Mouse (Mus musculus): Measurements from ENCODE around the gene Pax7. TPM values are rescaled to one million over a fixed set of nuclear protein-coding genes. Genes with fewer than 3 reads are reported as not detected.

The Pax7 gene
- polyA plus RNA-seq, 1 experiment from 2014 or later, result 0.39 TPM

- Histone ChIP-seq H3K4me2 (no peak overlapping the region), H3K9me3 (no peaks in the 10 kb centered on the region), H3K9ac (no peak overlapping the region), H3K36me3 (no peaks in the 10 kb centered on the region), H3K4me1 (replicated peaks) (peaks cover 20% of the 10 kb centered on the region), H3K27ac (replicated peaks) (no peak overlapping the region), H3K4me3 (no peak overlapping the region), H3K27me3 (peaks cover 58% of the 10 kb centered on the region)
- no peak for ATAC-seq (ENCODE audit: low FRiP score, low read depth)
- 79% methylated on average over 8 of the region's 8 CpGs for WGBS
Observed at GRCm38 (mm10) chr4:139804896-139805295, 28.4 kb downstream of the Pax7 start.

DNA sequence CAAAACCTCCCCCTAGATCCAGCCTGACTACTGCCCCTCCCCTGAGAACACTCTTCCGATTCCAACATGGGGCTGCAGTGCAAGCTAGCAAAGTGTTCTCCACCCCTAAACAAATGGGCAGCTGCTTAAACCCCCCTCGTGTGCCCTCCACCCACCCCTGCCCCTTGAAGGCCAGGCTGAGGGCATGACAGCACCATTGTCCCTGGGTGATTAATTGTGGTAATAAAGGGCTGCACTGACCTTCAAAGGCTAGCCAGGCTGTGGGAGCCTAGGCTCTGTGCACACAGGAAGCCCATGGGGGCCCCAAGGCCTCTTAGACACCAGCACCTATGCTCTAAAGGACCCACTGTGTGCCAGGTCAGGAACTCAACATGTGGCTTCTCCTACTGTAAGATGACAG is 29.3 kb downstream of the Pax7 start:
- H3K9me3 ChIP-seq, result no peaks in the 10 kb centered on the region
- H3K27me3 ChIP-seq, result peaks cover 53% of the 10 kb centered on the region
- H3K27ac ChIP-seq (replicated peaks), result no peak overlapping the region
- no peak overlapping the region for H3K9ac ChIP-seq
- H3K4me1 ChIP-seq (replicated peaks), result peaks cover 13% of the 10 kb centered on the region
- H3K4me2 ChIP-seq, result no peak overlapping the region
- ATAC-seq (ENCODE audit: low FRiP score, low read depth), result no peak
- 10% methylated on average over 2 of the region's 2 CpGs for WGBS
- H3K4me3 ChIP-seq, result no peak overlapping the region
- no peaks in the 10 kb centered on the region for H3K36me3 ChIP-seq

- Histone ChIP-seq H3K4me1 (replicated peaks) (0 out of 2 replicates have a peak, but pooled peaks cover 3% of the 10 kb centered on the region), H3K9me3 (no peaks in the 10 kb centered on the region), H3K27ac (replicated peaks) (no peak overlapping the region), H3K27me3 (peaks cover 27% of the 10 kb centered on the region), H3K9ac (no peak overlapping the region), H3K36me3 (no peaks in the 10 kb centered on the region), H3K4me3 (no peak overlapping the region), H3K4me2 (no peak overlapping the region)
- 60% methylated on average over 8 of the region's 10 CpGs for WGBS
- ATAC-seq (ENCODE audit: low FRiP score, low read depth), result no peak
Observed at GRCm38 (mm10) chr4:139799436-139800100, 33.8 kb downstream of the Pax7 start.

DNA sequence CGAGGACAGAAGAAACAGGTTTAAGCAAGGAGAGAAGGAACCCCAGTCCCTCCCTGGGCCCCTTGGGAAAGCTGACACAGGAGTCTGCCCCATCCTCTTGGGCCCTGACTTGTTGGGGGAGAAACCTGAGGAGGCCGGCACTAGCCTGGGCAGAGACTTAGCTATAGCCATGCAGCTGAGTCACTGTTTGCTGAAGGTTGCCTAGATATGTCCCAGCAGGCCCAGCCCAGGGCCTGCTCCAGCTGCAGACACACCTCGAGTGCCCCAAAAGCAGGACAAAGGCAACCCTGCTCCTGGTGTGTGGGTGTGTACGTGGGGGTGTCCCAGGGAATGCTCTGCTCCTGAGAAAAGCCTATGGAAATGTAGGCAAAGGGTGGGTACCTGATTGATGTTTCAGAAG is 36.0 kb downstream of the Pax7 start:
- ATAC-seq (ENCODE audit: low FRiP score, low read depth), result no peak
- peaks cover 15% of the 10 kb centered on the region; the same call in 1 of the 2 replicates for H3K27me3 ChIP-seq
- WGBS, result 59% methylated on average over 4 of the region's 4 CpGs

DNA sequence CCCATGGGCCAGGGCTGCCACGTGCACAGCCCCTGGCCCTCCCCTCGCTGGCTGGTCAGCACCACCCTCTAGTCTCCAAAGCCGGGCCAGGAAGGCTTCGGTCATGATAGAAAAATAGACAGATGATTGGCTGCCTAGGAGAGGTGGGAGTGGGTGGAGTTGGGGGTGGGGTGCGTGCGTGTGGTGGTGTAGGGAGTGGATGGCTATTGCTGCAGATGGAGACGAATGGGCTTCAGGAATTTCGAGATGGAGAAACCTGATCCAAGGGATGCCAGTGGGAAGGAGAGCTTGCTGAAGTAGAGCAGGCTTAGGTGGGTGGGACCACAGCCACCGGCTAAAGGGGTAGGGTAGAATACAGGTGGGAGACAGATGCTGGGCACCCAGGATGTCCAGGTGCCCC is 37.2 kb downstream of the Pax7 start:
- H3K27me3 ChIP-seq, result 0 out of 2 replicates have a peak, but pooled peaks cover 10% of the 10 kb centered on the region
- 39% methylated on average over 9 of the region's 9 CpGs for WGBS

More for the DNA sequence above, 36.0 kb downstream of the Pax7 start:
- H3K36me3 ChIP-seq, result no peaks in the 10 kb centered on the region
- no peaks in the 10 kb centered on the region for H3K9me3 ChIP-seq
- no peak overlapping the region for H3K27ac ChIP-seq (replicated peaks)
- H3K4me1 ChIP-seq (replicated peaks), result 0 out of 2 replicates have a peak, but pooled peaks cover 3% of the 10 kb centered on the region
- H3K9ac ChIP-seq, result no peak overlapping the region
- no peak overlapping the region for H3K4me3 ChIP-seq
- no peak overlapping the region for H3K4me2 ChIP-seq

GRCm38 (mm10) chr4:139791168-139791567 is 42.2 kb downstream of the Pax7 start:
- ATAC-seq (ENCODE audit: low FRiP score, low read depth), result no peak
- Histone ChIP-seq H3K9me3 (no peaks in the 10 kb centered on the region), H3K9ac (no peak overlapping the region), H3K4me1 (replicated peaks) (peaks cover 13% of the 10 kb centered on the region; the same call in 1 of the 2 replicates), H3K4me3 (no peak overlapping the region), H3K4me2 (no peak overlapping the region), H3K36me3 (no peaks in the 10 kb centered on the region), H3K27me3 (0 out of 2 replicates have a peak, but pooled peaks cover 3% of the 10 kb centered on the region), H3K27ac (replicated peaks) (no peak overlapping the region)
- WGBS, result 32% methylated on average over 8 of the region's 8 CpGs

More for the DNA sequence above, 37.2 kb downstream of the Pax7 start:
- no peak overlapping the region for H3K9ac ChIP-seq
- ATAC-seq (ENCODE audit: low FRiP score, low read depth), result no peak
- H3K9me3 ChIP-seq, result no peaks in the 10 kb centered on the region
- peaks cover 10% of the 10 kb centered on the region; the same call in 1 of the 2 replicates for H3K4me1 ChIP-seq (replicated peaks)
- no peaks in the 10 kb centered on the region for H3K36me3 ChIP-seq
- no peak overlapping the region for H3K27ac ChIP-seq (replicated peaks)
- no peak overlapping the region for H3K4me3 ChIP-seq
- H3K4me2 ChIP-seq, result no peak overlapping the region

- H3K9me3 ChIP-seq, result no peaks in the 10 kb centered on the region
- WGBS, result 82% methylated on average over 7 of the region's 7 CpGs
- no peak overlapping the region for H3K27ac ChIP-seq (replicated peaks)
- no peak overlapping the region for H3K9ac ChIP-seq
- H3K4me3 ChIP-seq, result no peak overlapping the region
- H3K36me3 ChIP-seq, result no peaks in the 10 kb centered on the region
- no peak for ATAC-seq (ENCODE audit: low FRiP score, low read depth)
- peaks cover 13% of the 10 kb centered on the region; the same call in 1 of the 2 replicates for H3K4me1 ChIP-seq (replicated peaks)
- H3K4me2 ChIP-seq, result no peak overlapping the region
- 0 out of 2 replicates have a peak, but pooled peaks cover 3% of the 10 kb centered on the region for H3K27me3 ChIP-seq
Observed at GRCm38 (mm10) chr4:139789772-139790171, 43.6 kb downstream of the Pax7 start.

DNA sequence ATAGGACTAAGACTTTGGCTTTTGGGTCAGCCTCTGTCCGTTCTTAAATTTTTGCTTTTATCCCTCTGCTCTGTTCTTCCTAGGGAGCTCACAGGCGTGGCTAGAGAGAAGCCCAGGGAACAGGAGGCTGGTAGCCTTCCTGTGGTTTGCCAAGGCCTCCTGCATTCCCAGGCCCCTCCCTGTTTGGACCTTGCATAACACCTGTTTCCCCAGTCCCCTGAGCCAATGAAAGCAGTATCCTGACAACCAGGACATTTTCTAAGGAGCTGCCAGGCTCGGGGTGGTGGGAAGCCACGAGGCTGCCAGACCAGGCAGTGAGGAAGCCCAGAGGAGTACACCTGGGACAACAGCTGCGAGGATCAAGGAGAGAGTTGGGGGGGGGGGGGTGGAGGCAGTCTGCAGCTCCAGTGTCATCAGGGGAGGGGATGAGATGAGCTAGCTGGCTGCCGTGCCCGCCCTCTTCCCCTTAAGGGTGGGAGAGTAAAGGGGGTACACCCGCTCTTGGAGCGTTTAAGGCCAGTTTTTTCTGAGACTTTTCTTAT is 50.3 kb downstream of the Pax7 start:
- Histone ChIP-seq H3K9me3 (no peaks in the 10 kb centered on the region), H3K4me2 (no peak overlapping the region), H3K27ac (replicated peaks) (no peak overlapping the region), H3K36me3 (no peaks in the 10 kb centered on the region), H3K27me3 (0 out of 2 replicates have a peak, but pooled peaks cover under 1% of the 10 kb centered on the region), H3K4me3 (no peak overlapping the region), H3K9ac (no peak overlapping the region), H3K4me1 (replicated peaks) (no peaks in the 10 kb centered on the region)
- no peak for ATAC-seq (ENCODE audit: low FRiP score, low read depth)
- WGBS, result 66% methylated on average over 9 of the region's 9 CpGs

DNA sequence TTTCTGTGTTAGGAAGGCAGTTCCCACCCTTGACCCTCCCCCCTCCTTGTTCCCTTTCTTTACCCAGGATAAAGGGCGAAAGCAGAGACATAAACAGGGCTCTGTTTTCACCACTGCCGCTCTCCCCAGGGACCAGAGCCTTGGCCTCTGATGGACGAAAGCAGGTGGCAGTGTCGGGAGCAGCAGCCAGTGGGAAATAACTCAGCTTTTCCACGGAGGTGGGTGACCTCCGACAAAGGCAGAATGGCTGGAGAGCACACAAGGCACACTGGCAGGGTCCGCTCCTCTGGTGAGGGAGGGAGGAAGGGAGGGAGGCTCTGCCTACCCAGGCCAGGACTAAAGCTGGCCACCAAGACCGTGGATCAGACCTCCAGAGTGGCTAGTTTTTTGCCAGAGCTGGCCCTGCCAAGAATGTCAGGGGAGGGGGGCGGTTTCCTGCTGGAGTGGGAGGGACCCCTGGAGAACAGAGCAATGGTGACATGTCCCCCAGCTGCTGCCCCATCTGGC is 62.1 kb downstream of the Pax7 start:
- Histone ChIP-seq H3K27me3 (peaks cover 24% of the 10 kb centered on the region; the same call in 1 of the 2 replicates), H3K9ac (no peak overlapping the region), H3K9me3 (no peaks in the 10 kb centered on the region), H3K4me3 (no peak overlapping the region), H3K4me1 (replicated peaks) (peaks cover 17% of the 10 kb centered on the region), H3K27ac (replicated peaks) (no peak overlapping the region), H3K36me3 (no peaks in the 10 kb centered on the region), H3K4me2 (no peak overlapping the region)
- ATAC-seq (ENCODE audit: low FRiP score, low read depth), result peak; percentile 58; the same call in 1 of the 2 replicates
- 14% methylated on average over 9 of the region's 9 CpGs for WGBS

DNA sequence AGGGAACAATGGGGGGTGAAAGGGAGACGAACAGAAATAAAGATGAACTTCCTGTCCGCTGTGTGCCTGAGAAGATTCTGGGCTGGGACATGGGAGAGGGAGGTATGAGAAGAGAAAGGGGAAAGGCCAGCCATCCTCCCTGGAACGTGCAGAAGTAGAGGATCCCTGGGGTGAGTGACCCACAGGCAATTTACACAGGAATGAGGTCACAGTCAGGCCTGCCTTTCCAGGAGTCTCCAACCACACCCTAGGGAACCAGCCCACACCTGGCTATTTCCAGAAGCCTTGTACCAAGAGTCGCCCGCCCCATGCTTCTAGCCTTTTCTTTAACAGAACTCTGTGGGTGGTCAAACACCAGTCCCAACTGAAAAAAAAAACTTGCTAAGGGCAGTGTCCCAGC is 65.5 kb downstream of the Pax7 start:
- no peak overlapping the region for H3K4me2 ChIP-seq
- ATAC-seq (ENCODE audit: low FRiP score, low read depth), result no peak
- H3K27me3 ChIP-seq, result 0 out of 2 replicates have a peak, but pooled peaks cover 23% of the 10 kb centered on the region
- peaks cover 17% of the 10 kb centered on the region for H3K4me1 ChIP-seq (replicated peaks)
- no peaks in the 10 kb centered on the region for H3K36me3 ChIP-seq
- no peak overlapping the region for H3K9ac ChIP-seq
- 38% methylated on average over 5 of the region's 5 CpGs for WGBS
- no peak overlapping the region for H3K4me3 ChIP-seq
- no peaks in the 10 kb centered on the region for H3K9me3 ChIP-seq
- no peak overlapping the region for H3K27ac ChIP-seq (replicated peaks)

GRCm38 (mm10) chr4:139767115-139767718 is 66.1 kb downstream of the Pax7 start:
- H3K27me3 ChIP-seq, result peaks cover 26% of the 10 kb centered on the region; the same call in 1 of the 2 replicates
- WGBS, result 4% methylated on average over 18 of the region's 18 CpGs
- no peak overlapping the region for H3K27ac ChIP-seq (replicated peaks)
- no peak overlapping the region for H3K4me3 ChIP-seq
- H3K36me3 ChIP-seq, result no peaks in the 10 kb centered on the region
- 0 out of 2 replicates have a peak overlapping the region, but pooled peaks have one; percentile 2 for H3K9ac ChIP-seq
- no peak overlapping the region for H3K4me2 ChIP-seq
- H3K9me3 ChIP-seq, result no peaks in the 10 kb centered on the region
- H3K4me1 ChIP-seq (replicated peaks), result peaks cover 18% of the 10 kb centered on the region
- ATAC-seq (ENCODE audit: low FRiP score, low read depth), result no peak

DNA sequence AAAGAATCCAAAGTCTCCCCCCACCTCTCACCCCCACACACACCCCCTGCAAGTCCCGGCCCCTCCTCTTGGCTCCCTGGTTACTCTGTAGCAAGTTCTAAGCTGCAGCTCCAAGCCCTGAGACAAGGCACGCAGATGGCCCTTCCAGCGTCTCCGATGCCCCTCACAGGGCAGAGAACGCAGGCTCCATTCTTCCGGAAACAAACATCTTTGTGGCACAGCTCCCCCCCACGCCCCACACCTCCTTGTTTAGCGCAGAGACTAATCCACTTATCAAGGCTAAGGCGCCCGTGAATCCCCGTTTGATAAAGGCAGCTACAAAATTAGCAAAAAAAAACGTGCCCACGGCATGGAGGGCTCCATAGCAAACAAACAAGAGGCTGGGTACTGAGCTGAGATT is 71.4 kb downstream of the Pax7 start:
- Histone ChIP-seq H3K27ac (replicated peaks) (no peak overlapping the region), H3K4me3 (no peak overlapping the region), H3K4me2 (no peak overlapping the region), H3K4me1 (replicated peaks) (peaks cover 34% of the 10 kb centered on the region), H3K9ac (no peak overlapping the region), H3K36me3 (no peaks in the 10 kb centered on the region), H3K27me3 (peaks cover 13% of the 10 kb centered on the region; the same call in 1 of the 2 replicates), H3K9me3 (no peaks in the 10 kb centered on the region)
- WGBS, result 12% methylated on average over 13 of the region's 13 CpGs
- ATAC-seq (ENCODE audit: low FRiP score, low read depth), result no peak
